ENCODE assay signal across 9 mouse cellular contexts in the genomic region with DNA sequence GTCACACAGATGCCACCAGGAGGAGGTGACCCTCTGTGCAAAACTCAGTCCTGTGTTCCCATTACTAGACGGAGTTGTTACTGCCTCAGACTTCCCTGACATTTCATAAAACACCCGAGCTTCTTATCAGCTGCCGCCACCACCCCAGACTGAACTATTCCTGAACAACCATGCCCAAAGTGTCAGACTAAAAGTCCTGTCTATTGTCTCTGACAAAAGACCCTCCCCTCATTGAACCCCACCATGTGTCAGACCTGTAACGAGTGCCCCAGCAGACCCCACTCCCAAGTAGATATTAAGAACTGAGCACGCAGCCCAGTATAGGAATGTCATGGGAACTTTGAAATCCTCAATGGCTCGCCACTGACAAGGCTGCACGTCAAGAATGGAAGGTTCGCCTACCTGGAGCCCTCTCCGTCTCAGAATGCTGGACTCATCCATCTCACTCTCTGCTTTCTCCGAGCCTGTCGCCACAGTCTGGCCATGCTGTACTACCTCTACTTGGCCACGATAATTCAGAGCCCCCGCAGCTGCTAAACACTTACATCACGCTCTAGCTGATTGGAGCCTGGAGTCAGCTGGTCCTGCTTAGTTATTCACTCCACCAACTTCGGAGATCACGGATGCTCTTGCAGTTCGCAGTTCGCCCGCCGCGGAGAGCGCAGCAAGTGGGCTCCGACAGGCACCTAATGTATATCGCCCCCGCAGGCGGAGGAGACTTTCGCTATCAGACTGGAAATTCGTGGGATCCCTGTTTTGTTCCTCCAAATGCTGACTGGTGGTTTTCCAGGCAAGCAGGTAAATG.
A peak's percentile ranks its signal among the peaks of the same experiment; 100 is the strongest.
DNase-seq lines count a peak whose midpoint lies in the region; ATAC-seq lines count a peak whose summit lies in the region.
"Had no signal": no experiment of that assay in that cellular context is flagged by ENCODE, and none has a peak within 500 bp of the region (broad histone marks: within the 10 kb centered on the region; RNA-seq: fewer than 3 reads in every experiment).

No protein-coding gene starts in this region.

- H3K4me3 ChIP-seq in forebrain, embryonic 12.5 days (replicated peaks), result peak overlapping the region; percentile 41
- peak overlapping the region; percentile 70 for H3K4me3 ChIP-seq in heart, embryonic 15.5 days
- H3K4me3 ChIP-seq in limb, embryonic 15.5 days, result peak overlapping the region; percentile 46
- H3K4me3 ChIP-seq in midbrain, embryonic 14.5 days (replicated peaks; ENCODE audit: low read depth, low read length), result peak overlapping the region; percentile 41
- H3K4me3 ChIP-seq in stomach, embryonic 16.5 days (replicated peaks; ENCODE audit: low read length), result peak overlapping the region; percentile 51

- peak overlapping the region; percentile 76 for H3K4me2 ChIP-seq in forebrain, embryonic 12.5 days
- peak overlapping the region; percentile 79 for H3K4me2 ChIP-seq in heart, embryonic 15.5 days
- H3K4me2 ChIP-seq in limb, embryonic 15.5 days, result peak overlapping the region; percentile 84
- peak overlapping the region; percentile 85 for H3K4me2 ChIP-seq in midbrain, embryonic 14.5 days (ENCODE audit: low read length)
- peak overlapping the region; percentile 77 for H3K4me2 ChIP-seq in stomach, embryonic 16.5 days (ENCODE audit: low read depth, low read length)

- DNase-seq in urinary bladder, adult 2 months (ENCODE audit: low spot score), result peak; percentile 33
- no peak for DNase-seq in urinary bladder, postnatal 10 days (ENCODE audit: low spot score)
- DNase-seq in kidney, postnatal 10 days, result peak; percentile 74
- peak; percentile 89 for DNase-seq in midbrain, embryonic 14.5 days

- H3K9me3 ChIP-seq in forebrain, embryonic 12.5 days, result no peaks in the 10 kb centered on the region
- H3K9me3 ChIP-seq in heart, embryonic 15.5 days (replicated peaks), result no peaks in the 10 kb centered on the region
- no peaks in the 10 kb centered on the region for H3K9me3 ChIP-seq in limb, embryonic 15.5 days
- H3K9me3 ChIP-seq in midbrain, embryonic 14.5 days (ENCODE audit: control insufficient read depth, low read length), result no peaks in the 10 kb centered on the region
- no peaks in the 10 kb centered on the region for H3K9me3 ChIP-seq in stomach, embryonic 16.5 days (replicated peaks; ENCODE audit: control insufficient read depth, low read length)

- H3K27me3 ChIP-seq in forebrain, embryonic 12.5 days, result peaks cover 27% of the 10 kb centered on the region
- no peaks in the 10 kb centered on the region for H3K27me3 ChIP-seq in heart, embryonic 15.5 days
- H3K27me3 ChIP-seq in limb, embryonic 15.5 days, result peaks cover 5% of the 10 kb centered on the region; the same call in 1 of the 2 replicates
- no peaks in the 10 kb centered on the region for H3K27me3 ChIP-seq in midbrain, embryonic 14.5 days (ENCODE audit: control insufficient read depth, insufficient read depth, low read length)
- no peaks in the 10 kb centered on the region for H3K27me3 ChIP-seq in stomach, embryonic 16.5 days (ENCODE audit: control insufficient read depth, insufficient read depth, low read length)
- H3K27me3 ChIP-seq: CH12.LX had no signal

- H3K9ac ChIP-seq in forebrain, embryonic 12.5 days, result 0 out of 2 replicates have a peak overlapping the region, but pooled peaks have one; percentile 21
- peak overlapping the region; percentile 75 for H3K9ac ChIP-seq in heart, embryonic 15.5 days
- 0 out of 2 replicates have a peak overlapping the region, but pooled peaks have one; percentile 23 for H3K9ac ChIP-seq in limb, embryonic 15.5 days
- H3K9ac ChIP-seq in midbrain, embryonic 14.5 days (replicated peaks; ENCODE audit: low read length), result peak overlapping the region; percentile 36; the same call in 1 of the 2 replicates
- H3K9ac ChIP-seq in stomach, embryonic 16.5 days (ENCODE audit: low read length), result peak overlapping the region; percentile 67

- ATAC-seq in forebrain, embryonic 12.5 days (ENCODE audit: low FRiP score), result peak; percentile 93
- peak; percentile 95 for ATAC-seq in heart, embryonic 15.5 days (replicated peaks; ENCODE audit: insufficient number of reproducible peaks, insufficient read depth, low FRiP score, low read depth)
- ATAC-seq in limb, embryonic 15.5 days (ENCODE audit: insufficient number of reproducible peaks, low FRiP score, low TSS enrichment, low read depth), result peak; percentile 77; the same call in 1 of the 2 replicates
- ATAC-seq in midbrain, embryonic 14.5 days (ENCODE audit: low FRiP score, low TSS enrichment), result peak; percentile 92
- peak; percentile 80 for ATAC-seq in stomach, embryonic 16.5 days (ENCODE audit: insufficient read depth, low FRiP score)

- no peaks in the 10 kb centered on the region for H3K36me3 ChIP-seq in forebrain, embryonic 12.5 days (replicated peaks)
- no peaks in the 10 kb centered on the region for H3K36me3 ChIP-seq in heart, embryonic 15.5 days
- no peaks in the 10 kb centered on the region for H3K36me3 ChIP-seq in limb, embryonic 15.5 days
- no peaks in the 10 kb centered on the region for H3K36me3 ChIP-seq in midbrain, embryonic 14.5 days (ENCODE audit: control insufficient read depth, insufficient read depth, low read length)
- no peaks in the 10 kb centered on the region for H3K36me3 ChIP-seq in stomach, embryonic 16.5 days (ENCODE audit: control insufficient read depth, insufficient read depth, low read length)

- peaks cover 13% of the 10 kb centered on the region for H3K4me1 ChIP-seq in forebrain, embryonic 12.5 days
- peaks cover 25% of the 10 kb centered on the region for H3K4me1 ChIP-seq in heart, embryonic 15.5 days (replicated peaks)
- peaks cover 15% of the 10 kb centered on the region for H3K4me1 ChIP-seq in limb, embryonic 15.5 days
- H3K4me1 ChIP-seq in midbrain, embryonic 14.5 days (ENCODE audit: control insufficient read depth, insufficient read depth, low read length), result peaks cover 12% of the 10 kb centered on the region
- peaks cover 4% of the 10 kb centered on the region; the same call in 1 of the 2 replicates for H3K4me1 ChIP-seq in stomach, embryonic 16.5 days (ENCODE audit: control insufficient read depth, insufficient read depth, low read length)

- H3K27ac ChIP-seq in forebrain, embryonic 12.5 days, result no peak overlapping the region
- H3K27ac ChIP-seq in heart, embryonic 15.5 days, result peak overlapping the region; percentile 92
- no peak overlapping the region for H3K27ac ChIP-seq in limb, embryonic 15.5 days
- 0 out of 2 replicates have a peak overlapping the region, but pooled peaks have one; percentile 21 for H3K27ac ChIP-seq in midbrain, embryonic 14.5 days (replicated peaks; ENCODE audit: low read depth, low read length)
- H3K27ac ChIP-seq in stomach, embryonic 16.5 days (ENCODE audit: low read length), result 0 out of 2 replicates have a peak overlapping the region, but pooled peaks have one; percentile 23

- 6% methylated on average over 28 of the region's 28 CpGs for WGBS in forebrain, embryonic 12.5 days
- WGBS in heart, embryonic 15.5 days, result under 1% methylated on average over 28 of the region's 28 CpGs
- 5% methylated on average over 28 of the region's 28 CpGs for whole genome bisulfite sequencing in limb, embryonic 15.5 days
- 7% methylated on average over 28 of the region's 28 CpGs for whole genome bisulfite sequencing in midbrain, embryonic 14.5 days
- 4% methylated on average over 28 of the region's 28 CpGs for WGBS in stomach, embryonic 16.5 days

Comparison
In these comparisons a context has a peak if more than half of its experiments do, and no peak if none do; other contexts are left out.
1. H3K27ac ChIP-seq: peak in heart, embryonic 15.5 days (single experiment), midbrain, embryonic 14.5 days (single experiment) and stomach, embryonic 16.5 days (single experiment); none in forebrain, embryonic 12.5 days (single experiment) and limb, embryonic 15.5 days (single experiment).
2. H3K9ac ChIP-seq: peak in every context shown above with its lines; median percentile 75 in heart, embryonic 15.5 days; 67 in stomach, embryonic 16.5 days; 36 in midbrain, embryonic 14.5 days; 23 in limb, embryonic 15.5 days; 21 in forebrain, embryonic 12.5 days.
3. Peak in every context shown above with its lines, with median percentiles within 50 percentile points of each other: ATAC-seq, H3K4me2 ChIP-seq and H3K4me3 ChIP-seq.